Mouse (Mus musculus): Measurements from ENCODE around the gene Xpo5.

DNA sequence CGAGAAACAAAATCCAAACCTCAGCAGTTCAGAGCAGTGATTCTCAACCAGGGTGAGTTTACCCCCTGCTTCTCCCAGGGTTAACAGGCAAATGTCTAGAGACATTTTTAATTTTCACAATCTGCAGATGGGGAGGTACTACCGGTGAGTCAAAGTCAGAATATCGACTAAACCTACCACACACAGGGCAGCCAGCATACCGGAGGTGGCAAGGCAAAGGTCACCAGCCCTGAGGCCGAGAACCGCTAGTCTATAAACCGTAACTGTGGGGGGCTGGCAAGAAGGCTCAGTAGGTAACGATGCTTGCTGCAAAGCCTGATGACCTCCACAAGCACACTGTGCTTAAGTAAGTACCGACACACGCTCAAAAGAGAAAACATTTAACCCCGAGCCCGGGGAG lies 62.9 kb downstream of the Xpo5 start:
- TF ChIP-seq CTCF (IDR thresholded peaks at IDR 0.05; ENCODE audit: control insufficient read depth, insufficient read depth, insufficient read length) (no peak), MAX (IDR thresholded peaks at IDR 0.05) (no peak), FOSL1 (IDR thresholded peaks at IDR 0.05; ENCODE audit: insufficient read depth, low read length, poor library complexity, severe bottlenecking) (no peak), MYOD1 (IDR thresholded peaks at IDR 0.05; ENCODE audit: control insufficient read depth, insufficient read length, low read depth) (no peak), USF1 (IDR thresholded peaks at IDR 0.05; ENCODE audit: low read depth) (no peak)
